Mouse (Mus musculus): ENCODE results near the gene Hs2st1. TPM values are rescaled to one million over a fixed set of nuclear protein-coding genes. Genes with fewer than 3 reads are reported as not detected.

The Hs2st1 gene
- polyA plus RNA-seq, 1 experiment from 2014 or later, result 16.2 TPM

DNA sequence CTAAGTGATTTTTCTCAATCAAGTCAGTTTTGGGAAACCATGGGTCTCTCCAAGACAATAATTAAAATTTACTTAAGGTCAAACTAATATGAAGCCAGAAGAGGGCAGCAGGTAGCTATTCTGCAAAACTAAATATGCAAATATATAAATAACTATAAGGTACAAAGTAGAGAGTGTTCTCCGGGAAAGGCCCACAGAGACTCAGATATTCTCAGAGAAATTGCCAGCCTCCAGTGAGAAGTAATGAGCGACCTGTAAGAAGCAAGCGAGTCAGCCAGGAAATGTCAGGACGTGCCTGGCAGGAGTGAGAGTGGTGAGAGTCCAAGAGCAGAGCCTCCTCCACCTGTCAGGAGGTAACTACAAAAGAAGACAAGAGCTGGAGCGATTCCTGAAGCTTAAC lies 39.0 kb downstream of the Hs2st1 start:
- DNase-seq (ENCODE audit: low spot score) (no peak), ATAC-seq (replicated peaks; ENCODE audit: insufficient number of reproducible peaks, low FRiP score, low TSS enrichment, low read depth) (no peak)
- Histone ChIP-seq H3K9me3 (replicated peaks; ENCODE audit: control insufficient read depth, low read length) (no peaks in the 10 kb centered on the region), H3K4me1 (ENCODE audit: control insufficient read depth, insufficient read depth, low read length) (no peaks in the 10 kb centered on the region), H3K9ac (replicated peaks; ENCODE audit: low read length) (no peak overlapping the region), H3K4me2 (ENCODE audit: low read depth, low read length) (no peak overlapping the region), H3K27ac (replicated peaks; ENCODE audit: low read depth, low read length) (no peak overlapping the region), H3K4me3 (ENCODE audit: low read depth, low read length) (no peak overlapping the region), H3K27me3 (ENCODE audit: control insufficient read depth, insufficient read depth, low read length) (no peaks in the 10 kb centered on the region), H3K36me3 (replicated peaks; ENCODE audit: control insufficient read depth, insufficient read depth, low read depth, low read length) (no peaks in the 10 kb centered on the region)
- 63% methylated on average over 5 of the region's 5 CpGs for WGBS

DNA sequence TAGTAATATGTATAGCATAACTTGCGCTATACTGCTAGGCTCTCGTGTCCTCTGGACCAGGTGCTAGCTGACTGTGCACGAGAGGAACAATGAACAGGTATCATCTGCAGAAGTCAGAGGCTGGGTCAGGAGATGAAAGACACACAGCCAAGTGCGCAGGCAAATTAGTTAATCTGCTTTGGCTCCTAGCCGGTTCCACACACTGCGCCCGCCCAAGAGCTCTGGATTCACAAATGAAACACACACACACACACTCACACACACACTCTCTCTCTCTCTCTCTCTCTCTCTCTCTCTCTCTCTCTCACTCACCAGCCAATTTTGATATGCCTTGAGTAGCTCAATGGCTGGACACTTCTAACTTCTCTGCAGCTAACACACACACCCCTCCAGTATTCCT lies 42.1 kb downstream of the Hs2st1 start:
- ATAC-seq (replicated peaks; ENCODE audit: insufficient number of reproducible peaks, low FRiP score, low TSS enrichment, low read depth), result no peak
- Histone ChIP-seq H3K36me3 (replicated peaks; ENCODE audit: control insufficient read depth, insufficient read depth, low read depth, low read length) (no peaks in the 10 kb centered on the region), H3K27me3 (ENCODE audit: control insufficient read depth, insufficient read depth, low read length) (no peaks in the 10 kb centered on the region), H3K4me1 (ENCODE audit: control insufficient read depth, insufficient read depth, low read length) (no peaks in the 10 kb centered on the region), H3K9me3 (replicated peaks; ENCODE audit: control insufficient read depth, low read length) (no peaks in the 10 kb centered on the region), H3K27ac (replicated peaks; ENCODE audit: low read depth, low read length) (no peak overlapping the region), H3K4me2 (ENCODE audit: low read depth, low read length) (no peak overlapping the region), H3K9ac (replicated peaks; ENCODE audit: low read length) (no peak overlapping the region), H3K4me3 (ENCODE audit: low read depth, low read length) (no peak overlapping the region)
- no peak for DNase-seq (ENCODE audit: low spot score)
- 84% methylated on average over 7 of the region's 7 CpGs for WGBS

DNA sequence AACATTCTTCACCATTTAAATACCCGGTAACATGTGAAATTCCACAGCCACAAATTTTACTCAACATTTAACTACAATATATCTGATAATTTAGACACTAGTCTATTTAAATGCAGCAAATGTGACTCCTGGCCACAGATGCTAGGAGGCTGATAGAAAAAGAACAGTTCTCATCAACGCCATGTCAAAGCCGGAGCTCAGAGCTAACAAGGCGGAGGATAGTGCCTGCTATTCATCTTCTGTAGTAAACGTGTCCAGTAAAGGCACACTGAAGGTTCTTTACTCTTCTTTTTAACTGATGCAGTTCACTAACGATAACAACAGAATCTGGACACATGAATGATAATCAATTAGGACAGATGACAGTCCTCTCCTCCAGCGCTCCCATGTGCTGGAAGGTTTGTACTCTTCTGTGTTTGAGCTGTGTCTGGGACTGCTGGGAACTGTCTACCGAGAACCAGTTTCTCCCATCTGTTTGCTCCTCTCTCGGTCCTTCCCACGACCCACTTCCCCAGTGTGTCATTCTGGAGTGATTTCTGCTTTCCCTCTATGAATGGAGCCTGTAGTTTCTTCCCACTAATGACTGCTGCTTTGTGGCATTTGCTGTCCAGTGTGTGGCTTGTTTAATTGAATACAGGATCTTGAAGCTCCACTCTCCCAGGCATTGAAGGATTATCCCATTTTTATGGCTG lies 50.3 kb downstream of the Hs2st1 start:
- DNase-seq (ENCODE audit: low spot score) (no peak), ATAC-seq (replicated peaks; ENCODE audit: insufficient number of reproducible peaks, low FRiP score, low TSS enrichment, low read depth) (no peak)
- Histone ChIP-seq H3K27me3 (ENCODE audit: control insufficient read depth, insufficient read depth, low read length) (no peaks in the 10 kb centered on the region), H3K4me2 (ENCODE audit: low read depth, low read length) (no peak overlapping the region), H3K4me1 (ENCODE audit: control insufficient read depth, insufficient read depth, low read length) (no peaks in the 10 kb centered on the region), H3K9ac (replicated peaks; ENCODE audit: low read length) (no peak overlapping the region), H3K4me3 (ENCODE audit: low read depth, low read length) (no peak overlapping the region), H3K9me3 (replicated peaks; ENCODE audit: control insufficient read depth, low read length) (no peaks in the 10 kb centered on the region), H3K36me3 (replicated peaks; ENCODE audit: control insufficient read depth, insufficient read depth, low read depth, low read length) (no peaks in the 10 kb centered on the region), H3K27ac (replicated peaks; ENCODE audit: low read depth, low read length) (no peak overlapping the region)
- WGBS, result 74% methylated on average over 10 of the region's 10 CpGs

DNA sequence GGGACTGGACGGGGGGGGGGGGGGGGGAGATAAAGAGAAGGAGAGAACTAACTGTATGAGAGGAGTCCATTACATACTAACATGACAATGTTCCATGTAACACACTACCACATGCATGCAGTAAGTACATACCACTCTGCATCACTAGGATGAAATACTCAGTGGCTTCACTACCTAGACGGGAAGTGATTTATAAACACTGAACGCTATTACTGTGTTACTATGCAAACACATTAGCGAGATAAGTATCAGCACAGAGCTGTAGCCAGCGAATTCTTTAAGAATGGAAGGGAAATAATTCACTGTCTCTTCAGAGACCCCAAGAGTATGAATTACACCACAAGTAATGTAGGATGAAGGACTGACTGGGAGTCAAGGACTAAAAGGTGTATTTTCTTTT lies 51.1 kb downstream of the Hs2st1 start:
- Histone ChIP-seq H3K4me2 (ENCODE audit: low read depth, low read length) (no peak overlapping the region), H3K4me1 (ENCODE audit: control insufficient read depth, insufficient read depth, low read length) (no peaks in the 10 kb centered on the region), H3K9me3 (replicated peaks; ENCODE audit: control insufficient read depth, low read length) (no peaks in the 10 kb centered on the region), H3K27ac (replicated peaks; ENCODE audit: low read depth, low read length) (no peak overlapping the region), H3K27me3 (ENCODE audit: control insufficient read depth, insufficient read depth, low read length) (no peaks in the 10 kb centered on the region), H3K4me3 (ENCODE audit: low read depth, low read length) (no peak overlapping the region), H3K9ac (replicated peaks; ENCODE audit: low read length) (no peak overlapping the region), H3K36me3 (replicated peaks; ENCODE audit: control insufficient read depth, insufficient read depth, low read depth, low read length) (no peaks in the 10 kb centered on the region)
- WGBS, result 70% methylated on average over 5 of the region's 5 CpGs
- DNase-seq (ENCODE audit: low spot score) (no peak), ATAC-seq (replicated peaks; ENCODE audit: insufficient number of reproducible peaks, low FRiP score, low TSS enrichment, low read depth) (no peak)

DNA sequence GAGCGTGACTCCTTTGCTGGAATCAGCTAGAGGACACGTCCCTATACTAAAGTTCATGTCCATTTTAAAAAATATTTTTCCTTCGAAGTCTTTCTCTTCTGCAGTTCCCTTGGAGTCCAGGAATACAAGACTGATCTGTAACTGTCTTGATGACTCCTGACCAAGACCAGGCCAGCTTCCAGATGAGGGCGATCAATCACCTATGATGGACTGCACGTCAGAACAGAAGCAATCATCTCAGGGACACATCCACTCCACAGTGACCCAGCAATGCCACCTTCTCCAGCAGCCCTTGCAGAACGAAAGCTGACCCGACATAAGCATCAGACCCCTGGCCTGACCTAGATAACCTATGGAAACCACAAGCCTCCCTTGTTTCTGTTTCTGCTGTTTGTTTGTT lies 54.7 kb downstream of the Hs2st1 start:
- H3K4me2 ChIP-seq (ENCODE audit: low read depth, low read length), result no peak overlapping the region
- DNase-seq (ENCODE audit: low spot score) (no peak), ATAC-seq (replicated peaks; ENCODE audit: insufficient number of reproducible peaks, low FRiP score, low TSS enrichment, low read depth) (no peak)
- no peaks in the 10 kb centered on the region for H3K27me3 ChIP-seq (ENCODE audit: control insufficient read depth, insufficient read depth, low read length)
- no peaks in the 10 kb centered on the region for H3K4me1 ChIP-seq (ENCODE audit: control insufficient read depth, insufficient read depth, low read length)
- H3K36me3 ChIP-seq (replicated peaks; ENCODE audit: control insufficient read depth, insufficient read depth, low read depth, low read length), result no peaks in the 10 kb centered on the region
- H3K27ac ChIP-seq (replicated peaks; ENCODE audit: low read depth, low read length), result no peak overlapping the region
- H3K9ac ChIP-seq (replicated peaks; ENCODE audit: low read length), result no peak overlapping the region
- no peak overlapping the region for H3K4me3 ChIP-seq (ENCODE audit: low read depth, low read length)
- no peaks in the 10 kb centered on the region for H3K9me3 ChIP-seq (replicated peaks; ENCODE audit: control insufficient read depth, low read length)
- 79% methylated on average over 7 of the region's 7 CpGs for WGBS

DNA sequence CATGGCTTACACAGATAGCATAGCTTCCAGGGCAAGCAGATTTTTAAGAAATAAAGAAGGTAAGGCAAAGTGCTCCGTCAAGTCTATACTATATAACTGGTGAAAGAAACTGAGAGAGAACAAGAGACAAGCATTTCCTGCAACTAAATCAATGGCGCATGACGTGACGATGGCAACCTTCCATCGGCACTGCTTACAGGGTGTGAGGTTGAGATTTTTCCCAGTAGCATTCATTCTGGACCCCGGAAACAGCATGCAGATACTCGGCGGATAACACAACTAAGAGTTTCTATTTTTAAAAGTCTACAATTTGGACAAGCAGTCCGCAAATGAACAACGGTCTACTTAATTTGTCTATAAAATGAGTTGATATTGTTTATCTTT lies 55.9 kb downstream of the Hs2st1 start:
- DNase-seq (ENCODE audit: low spot score) (no peak), ATAC-seq (replicated peaks; ENCODE audit: insufficient number of reproducible peaks, low FRiP score, low TSS enrichment, low read depth) (no peak)
- no peaks in the 10 kb centered on the region for H3K36me3 ChIP-seq (replicated peaks; ENCODE audit: control insufficient read depth, insufficient read depth, low read depth, low read length)
- H3K4me2 ChIP-seq (ENCODE audit: low read depth, low read length), result no peak overlapping the region
- H3K27me3 ChIP-seq (ENCODE audit: control insufficient read depth, insufficient read depth, low read length), result no peaks in the 10 kb centered on the region
- 91% methylated on average over 10 of the region's 10 CpGs for WGBS
- H3K9ac ChIP-seq (replicated peaks; ENCODE audit: low read length), result no peak overlapping the region
- no peak overlapping the region for H3K27ac ChIP-seq (replicated peaks; ENCODE audit: low read depth, low read length)
- H3K4me3 ChIP-seq (ENCODE audit: low read depth, low read length), result no peak overlapping the region
- H3K9me3 ChIP-seq (replicated peaks; ENCODE audit: control insufficient read depth, low read length), result no peaks in the 10 kb centered on the region
- H3K4me1 ChIP-seq (ENCODE audit: control insufficient read depth, insufficient read depth, low read length), result no peaks in the 10 kb centered on the region

DNA sequence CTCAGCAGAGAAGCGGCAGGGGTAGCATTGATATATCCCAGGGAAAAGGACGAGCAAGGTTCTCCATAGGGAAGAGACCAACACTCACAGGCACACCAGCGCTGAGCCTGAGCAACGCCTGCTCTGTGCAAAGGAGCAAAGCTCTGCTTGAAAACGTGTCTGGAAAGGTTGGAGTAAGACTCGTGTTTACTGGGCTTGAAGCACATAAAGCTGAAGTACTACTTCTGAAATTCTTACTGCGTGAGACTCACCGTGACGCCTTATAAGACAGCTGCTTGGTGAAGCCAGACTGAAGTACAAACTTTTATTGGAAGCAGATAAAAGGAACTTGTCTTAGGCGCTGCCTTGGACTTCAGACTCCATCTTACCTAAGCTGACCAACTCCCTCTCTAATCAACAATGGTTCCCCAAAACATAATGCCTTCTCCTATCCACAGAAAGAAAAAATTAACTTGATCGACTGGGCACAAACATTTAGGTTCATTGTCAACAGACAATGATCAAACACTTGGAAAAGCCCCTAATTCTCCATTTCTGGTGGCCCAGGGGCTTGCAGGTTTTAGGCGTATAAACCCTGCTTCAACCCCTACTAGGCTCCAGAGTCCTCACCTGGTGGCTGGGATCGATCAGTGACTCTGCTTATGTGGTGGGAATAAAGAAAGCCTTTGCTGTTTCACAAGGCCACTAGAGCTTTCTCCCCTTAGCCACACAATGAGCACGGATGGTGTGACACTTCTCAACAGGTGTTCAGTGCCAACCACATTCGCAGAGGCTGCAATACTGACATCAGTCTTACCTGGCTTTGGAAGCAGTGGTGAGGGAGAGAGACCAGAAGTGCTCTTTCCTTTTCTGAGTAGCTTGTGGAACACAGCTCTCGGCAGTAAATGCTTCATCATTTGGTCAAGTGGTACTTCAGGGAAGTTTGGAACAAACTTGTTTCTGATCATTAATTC lies 56.5 kb downstream of the Hs2st1 start:
- Histone ChIP-seq H3K27me3 (ENCODE audit: control insufficient read depth, insufficient read depth, low read length) (no peaks in the 10 kb centered on the region), H3K4me1 (ENCODE audit: control insufficient read depth, insufficient read depth, low read length) (no peaks in the 10 kb centered on the region)
- 87% methylated on average over 16 of the region's 16 CpGs for WGBS

DNA sequence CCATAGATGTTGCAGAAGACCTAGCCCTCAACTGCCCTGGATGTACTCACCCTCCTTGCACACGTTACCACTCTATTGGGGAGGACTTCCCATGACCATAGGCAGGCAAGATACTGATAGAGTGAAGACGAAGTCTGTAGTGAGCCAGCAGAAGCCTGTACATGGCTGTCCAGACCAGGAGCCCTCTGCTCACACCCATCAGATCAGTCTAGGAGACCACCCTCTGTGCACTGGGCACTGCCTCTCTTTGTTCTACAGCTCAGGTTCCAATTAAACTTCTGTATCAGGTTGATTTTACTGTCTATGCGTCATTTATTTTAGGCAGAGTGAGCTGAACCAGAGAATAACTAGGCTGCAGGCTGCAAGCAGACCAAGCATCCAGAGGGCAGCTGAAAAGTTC lies 59.3 kb downstream of the Hs2st1 start:
- Histone ChIP-seq H3K27me3 (ENCODE audit: control insufficient read depth, insufficient read depth, low read length) (no peaks in the 10 kb centered on the region), H3K9ac (replicated peaks; ENCODE audit: low read length) (no peak overlapping the region), H3K4me3 (ENCODE audit: low read depth, low read length) (no peak overlapping the region), H3K4me1 (ENCODE audit: control insufficient read depth, insufficient read depth, low read length) (no peaks in the 10 kb centered on the region), H3K36me3 (replicated peaks; ENCODE audit: control insufficient read depth, insufficient read depth, low read depth, low read length) (no peaks in the 10 kb centered on the region), H3K4me2 (ENCODE audit: low read depth, low read length) (no peak overlapping the region), H3K27ac (replicated peaks; ENCODE audit: low read depth, low read length) (no peak overlapping the region), H3K9me3 (replicated peaks; ENCODE audit: control insufficient read depth, low read length) (no peaks in the 10 kb centered on the region)
- no peak for ATAC-seq (replicated peaks; ENCODE audit: insufficient number of reproducible peaks, low FRiP score, low TSS enrichment, low read depth)
- WGBS, result 75% methylated on average over 3 of the region's 3 CpGs
- no peak for DNase-seq (ENCODE audit: low spot score)

More for the DNA sequence above, 56.5 kb downstream of the Hs2st1 start:
- no peaks in the 10 kb centered on the region for H3K9me3 ChIP-seq (replicated peaks; ENCODE audit: control insufficient read depth, low read length)
- DNase-seq (ENCODE audit: low spot score), result no peak
- no peak overlapping the region for H3K4me3 ChIP-seq (ENCODE audit: low read depth, low read length)
- no peak for ATAC-seq (replicated peaks; ENCODE audit: insufficient number of reproducible peaks, low FRiP score, low TSS enrichment, low read depth)
- H3K4me2 ChIP-seq (ENCODE audit: low read depth, low read length), result no peak overlapping the region
- H3K27ac ChIP-seq (replicated peaks; ENCODE audit: low read depth, low read length), result no peak overlapping the region
- H3K9ac ChIP-seq (replicated peaks; ENCODE audit: low read length), result no peak overlapping the region
- H3K36me3 ChIP-seq (replicated peaks; ENCODE audit: control insufficient read depth, insufficient read depth, low read depth, low read length), result no peaks in the 10 kb centered on the region
